In the genomic region with DNA sequence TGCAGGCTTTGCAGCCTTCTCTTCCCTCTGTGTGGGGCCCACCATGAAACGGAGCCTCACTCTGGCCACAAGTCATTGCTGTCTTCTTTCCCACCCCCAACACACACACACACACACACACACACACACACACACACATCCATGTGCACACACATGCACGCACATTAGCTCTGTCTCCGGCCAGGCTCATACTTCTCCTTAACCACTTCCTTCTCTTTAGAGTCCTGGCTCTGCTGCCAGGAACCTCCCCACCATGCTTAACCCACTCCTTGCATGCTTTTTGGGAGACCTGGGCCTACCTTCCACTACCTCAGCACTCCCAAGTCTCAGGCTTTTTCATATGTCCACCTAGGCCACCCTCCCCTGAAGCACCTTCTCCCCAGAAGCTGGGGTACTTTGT, we compare ENCODE assay signal across 16 mouse cellular contexts.
A peak's percentile ranks its signal among the peaks of the same experiment; 100 is the strongest.
DNase-seq lines count a peak whose midpoint lies in the region; ATAC-seq and TF ChIP-seq lines count a peak whose summit lies in the region.
"Had no signal": no experiment of that assay in that cellular context is flagged by ENCODE, and none has a peak within 500 bp of the region (broad histone marks: within the 10 kb centered on the region; RNA-seq: fewer than 3 reads in every experiment).

No protein-coding gene starts in this region.

- no peak for TF ChIP-seq EP300 in CH12.LX (IDR thresholded peaks at IDR 0.05; ENCODE audit: low read length)

- no peak for DNase-seq in intestine, embryonic 14.5 days (ENCODE audit: low spot score)
- DNase-seq in CH12.LX (ENCODE audit: extremely low read depth), result no peak
- DNase-seq in right cerebral cortex, postnatal 25 days, result no peak
- DNase-seq in heart, postnatal 14 days, result no peak
- DNase-seq: adrenal gland, postnatal 14 days; cerebellum, adult 9-11 months; layer of hippocampus, postnatal 36 days; liver had no signal

- no peak overlapping the region for H3K9ac ChIP-seq in intestine, embryonic 14.5 days (ENCODE audit: low read length)
- H3K9ac ChIP-seq in intestine, postnatal 0 days (ENCODE audit: low read depth, low read length), result no peak overlapping the region
- no peak overlapping the region for H3K9ac ChIP-seq in CH12.LX (ENCODE audit: insufficient read depth, low read depth)
- no peak overlapping the region for H3K9ac ChIP-seq in embryonic facial prominence, embryonic 13.5 days
- no peak overlapping the region for H3K9ac ChIP-seq in limb, embryonic 13.5 days
- H3K9ac ChIP-seq: heart, embryonic 13.5 days; hindbrain, embryonic 15.5 days had no signal

- WGBS in intestine, embryonic 14.5 days, result 31% methylated on average over 3 of the region's 3 CpGs
- WGBS in intestine, postnatal 0 days, result 39% methylated on average over 3 of the region's 3 CpGs
- 23% methylated on average over 3 of the region's 3 CpGs for WGBS in embryonic facial prominence, embryonic 13.5 days
- WGBS in limb, embryonic 13.5 days, result 22% methylated on average over 3 of the region's 3 CpGs

- TF ChIP-seq RAD21 in CH12.LX (IDR thresholded peaks at IDR 0.05; ENCODE audit: low read depth, low read length), result no peak

- in situ Hi-C loops in CH12.LX (cut with MboI; ENCODE audit: low pct_ligation_motif_present, low pct_unique_long_range_greater_than_20kb, low sequenced_read_pairs), result no loop called here

- ATAC-seq in intestine, embryonic 14.5 days (replicated peaks; ENCODE audit: low FRiP score, low TSS enrichment, low read depth), result no peak
- no peak for ATAC-seq in intestine, postnatal 0 days
- ATAC-seq in embryonic facial prominence, embryonic 13.5 days (ENCODE audit: insufficient number of reproducible peaks, insufficient read depth, low FRiP score, low TSS enrichment, low read depth), result no peak; the same call in 1 of the 2 replicates
- no peak for ATAC-seq in limb, embryonic 13.5 days (ENCODE audit: low FRiP score, low read depth)
- no peak for ATAC-seq in megakaryocyte-erythroid progenitor cell, adult 5-6 weeks (replicated peaks; ENCODE audit: low FRiP score, low TSS enrichment, poor library complexity, severe bottlenecking)
- ATAC-seq: forebrain, embryonic 14.5 days had no signal

- peak overlapping the region; percentile 97 for H3K27ac ChIP-seq in intestine, embryonic 14.5 days (ENCODE audit: low read depth)
- H3K27ac ChIP-seq in intestine, postnatal 0 days (ENCODE audit: low read depth, low read length), result no peak overlapping the region
- no peak overlapping the region for H3K27ac ChIP-seq in CH12.LX (ENCODE audit: insufficient read depth, low read depth)
- H3K27ac ChIP-seq in embryonic facial prominence, embryonic 13.5 days, result peak overlapping the region; percentile 95
- H3K27ac ChIP-seq in limb, embryonic 13.5 days, result peak overlapping the region; percentile 71; the same call in 1 of the 2 replicates

- no peaks in the 10 kb centered on the region for H3K27me3 ChIP-seq in intestine, embryonic 14.5 days (replicated peaks; ENCODE audit: control insufficient read depth, insufficient read depth, low read length)
- H3K27me3 ChIP-seq in intestine, postnatal 0 days (replicated peaks; ENCODE audit: control insufficient read depth, insufficient read depth, low read length), result no peaks in the 10 kb centered on the region
- H3K27me3 ChIP-seq in CH12.LX (replicated peaks), result no peaks in the 10 kb centered on the region
- H3K27me3 ChIP-seq in embryonic facial prominence, embryonic 13.5 days, result no peaks in the 10 kb centered on the region
- peaks cover 12% of the 10 kb centered on the region for H3K27me3 ChIP-seq in limb, embryonic 13.5 days
- H3K27me3 ChIP-seq: heart, embryonic 13.5 days; hindbrain, embryonic 15.5 days had no signal

- no peak for TF ChIP-seq POLR2A in CH12.LX (IDR thresholded peaks at IDR 0.05; ENCODE audit: low read depth, low read length)

- H3K79me2 ChIP-seq in CH12.LX (replicated peaks; ENCODE audit: control insufficient read depth, extremely low read depth, insufficient read depth, poor library complexity, severe bottlenecking), result no peaks in the 10 kb centered on the region

- no peaks in the 10 kb centered on the region for H3K9me3 ChIP-seq in intestine, embryonic 14.5 days (ENCODE audit: control insufficient read depth, low read length)
- no peaks in the 10 kb centered on the region for H3K9me3 ChIP-seq in intestine, postnatal 0 days (ENCODE audit: control insufficient read depth)
- H3K9me3 ChIP-seq in CH12.LX (replicated peaks; ENCODE audit: low read length), result no peaks in the 10 kb centered on the region
- H3K9me3 ChIP-seq in embryonic facial prominence, embryonic 13.5 days, result no peaks in the 10 kb centered on the region
- H3K9me3 ChIP-seq in limb, embryonic 13.5 days, result no peaks in the 10 kb centered on the region
- H3K9me3 ChIP-seq: heart, embryonic 13.5 days; hindbrain, embryonic 15.5 days; midbrain, embryonic 10.5 days had no signal

- no peaks in the 10 kb centered on the region for H3K36me3 ChIP-seq in intestine, embryonic 14.5 days (ENCODE audit: control insufficient read depth, insufficient read depth, low read length)
- no peaks in the 10 kb centered on the region for H3K36me3 ChIP-seq in intestine, postnatal 0 days (ENCODE audit: control insufficient read depth, insufficient read depth)
- no peaks in the 10 kb centered on the region for H3K36me3 ChIP-seq in CH12.LX (replicated peaks in 1 of 2; ENCODE audit: control insufficient read depth in 1 of 2, insufficient read depth in 1 of 2, low read length in 1 of 2)
- no peaks in the 10 kb centered on the region for H3K36me3 ChIP-seq in embryonic facial prominence, embryonic 13.5 days
- no peaks in the 10 kb centered on the region for H3K36me3 ChIP-seq in limb, embryonic 13.5 days
- H3K36me3 ChIP-seq: heart, embryonic 13.5 days; hindbrain, embryonic 15.5 days; midbrain, embryonic 10.5 days had no signal

- intact Hi-C loops in heart, postnatal 14 days (cut with DNase I), result no loop called here

- H3K4me3 ChIP-seq in intestine, embryonic 14.5 days (ENCODE audit: low read depth, low read length), result no peak overlapping the region
- no peak overlapping the region for H3K4me3 ChIP-seq in intestine, postnatal 0 days (ENCODE audit: low read depth, low read length)
- H3K4me3 ChIP-seq in CH12.LX (replicated peaks in 1 of 3; ENCODE audit: low read depth in 2 of 3, low read length in 2 of 3, poor library complexity in 1 of 3), result peak overlapping the region in 1 of 3 experiments; percentile 52
- H3K4me3 ChIP-seq in embryonic facial prominence, embryonic 13.5 days, result no peak overlapping the region
- H3K4me3 ChIP-seq in limb, embryonic 13.5 days, result no peak overlapping the region
- H3K4me3 ChIP-seq: heart, embryonic 13.5 days; hindbrain, embryonic 15.5 days; midbrain, embryonic 10.5 days had no signal

- dilution Hi-C loops in CH12.LX (cut with MboI; ENCODE audit: extremely low pct_ligation_motif_present, extremely low pct_unique_long_range_greater_than_20kb, low sequenced_read_pairs), result no loop called here

- H3K4me2 ChIP-seq in intestine, embryonic 14.5 days (ENCODE audit: low read length), result no peak overlapping the region
- H3K4me2 ChIP-seq in intestine, postnatal 0 days (replicated peaks; ENCODE audit: low read depth), result no peak overlapping the region
- H3K4me2 ChIP-seq in CH12.LX (ENCODE audit: insufficient read depth, low read depth, poor library complexity, severe bottlenecking), result 0 out of 2 replicates have a peak overlapping the region, but pooled peaks have one; percentile 43
- 0 out of 2 replicates have a peak overlapping the region, but pooled peaks have one; percentile 35 for H3K4me2 ChIP-seq in embryonic facial prominence, embryonic 13.5 days
- peak overlapping the region; percentile 36; the same call in 1 of the 2 replicates for H3K4me2 ChIP-seq in limb, embryonic 13.5 days (replicated peaks)
- H3K4me2 ChIP-seq: heart, embryonic 13.5 days; hindbrain, embryonic 15.5 days had no signal

- H3K4me1 ChIP-seq in intestine, embryonic 14.5 days (replicated peaks; ENCODE audit: control insufficient read depth, insufficient read depth, low read length), result peaks cover 62% of the 10 kb centered on the region
- H3K4me1 ChIP-seq in intestine, postnatal 0 days (replicated peaks; ENCODE audit: control insufficient read depth, insufficient read depth, low read length), result peaks cover 8% of the 10 kb centered on the region; the same call in 1 of the 2 replicates
- H3K4me1 ChIP-seq in CH12.LX (ENCODE audit: control insufficient read depth in 1 of 2, insufficient read depth in 2 of 2), result peaks cover 12 to 58% of the 10 kb centered on the region in 2 experiments; a peak in 3 of 4 replicates
- H3K4me1 ChIP-seq in embryonic facial prominence, embryonic 13.5 days, result peaks cover 72% of the 10 kb centered on the region
- peaks cover 75% of the 10 kb centered on the region for H3K4me1 ChIP-seq in limb, embryonic 13.5 days

- TF ChIP-seq CTCF in intestine, postnatal 0 days (IDR thresholded peaks at IDR 0.05; ENCODE audit: low read depth), result no peak
- TF ChIP-seq CTCF in CH12.LX (conservative IDR thresholded peaks at IDR 0.05 in 1 of 2, IDR thresholded peaks at IDR 0.05 in 1 of 2; ENCODE audit: low read depth in 2 of 2, low read length in 2 of 2), result no peak

TF ChIP-seq in CH12.LX, 34 proteins besides CTCF, POLR2A, EP300 and RAD21:
- TF ChIP-seq IRF4 (IDR thresholded peaks at IDR 0.05; ENCODE audit: low read depth, low read length) (no peak), POLR2AphosphoS2 (IDR thresholded peaks at IDR 0.05; ENCODE audit: low read depth, low read length) (no peak), HCFC1 (IDR thresholded peaks at IDR 0.05; ENCODE audit: low read depth, low read length) (no peak), PAX5 (IDR thresholded peaks at IDR 0.05; ENCODE audit: low read length) (no peak), TCF12 (IDR thresholded peaks at IDR 0.05; ENCODE audit: low read depth, low read length) (no peak), NELFE (IDR thresholded peaks at IDR 0.05; ENCODE audit: low read depth, low read length) (no peak), GABPA (IDR thresholded peaks at IDR 0.05; ENCODE audit: insufficient replicate concordance, low read depth, low read length) (no peak), UBTF (IDR thresholded peaks at IDR 0.05; ENCODE audit: low read depth, low read length) (no peak), ZKSCAN1 (IDR thresholded peaks at IDR 0.05; ENCODE audit: borderline replicate concordance, low read depth, low read length) (no peak), ZC3H11A (IDR thresholded peaks at IDR 0.05; ENCODE audit: low read depth, low read length) (no peak), RCOR1 (conservative IDR thresholded peaks at IDR 0.05; ENCODE audit: low read depth, low read length) (no peak), SMC3 (IDR thresholded peaks at IDR 0.05; ENCODE audit: low read depth, low read length) (no peak), JUND (conservative IDR thresholded peaks at IDR 0.05; ENCODE audit: low read depth, low read length) (no peak), BHLHE40 (IDR thresholded peaks at IDR 0.05; ENCODE audit: low read depth, low read length) (no peak)
TF ChIP-seq in CH12.LX: peak in this region for 0.

Comparison
In these comparisons a context has a peak if more than half of its experiments do, and no peak if none do; other contexts are left out.
1. H3K27ac ChIP-seq: peak in intestine, embryonic 14.5 days (single experiment), embryonic facial prominence, embryonic 13.5 days (single experiment) and limb, embryonic 13.5 days (single experiment); none in intestine, postnatal 0 days (single experiment) and CH12.LX (single experiment).
2. H3K4me2 ChIP-seq: peak in CH12.LX (single experiment), embryonic facial prominence, embryonic 13.5 days (single experiment) and limb, embryonic 13.5 days (single experiment); none in intestine, embryonic 14.5 days (single experiment) and intestine, postnatal 0 days (single experiment).